Mouse (Mus musculus): ENCODE results near the gene Map3k6. TPM values are rescaled to one million over a fixed set of nuclear protein-coding genes. Genes with fewer than 3 reads are reported as not detected.

Map3k6 gene
- 3.9 and 4.0 TPM in 2 replicates for polyA plus RNA-seq (2012; rRNA removed)

GRCm38 (mm10) chr4:133240490-133240921, at the start of gene Map3k6:
Gene Map3k6 (plus strand): TSS chr4:133240818.
- no peak for DNase-seq (ENCODE audit: extremely low spot score in 1 of 2, low spot score in 1 of 2)

- no peak for DNase-seq (ENCODE audit: extremely low spot score in 1 of 2, low spot score in 1 of 2)
These were observed 46.1 kb upstream of the Map3k6 start for GRCm38 (mm10) chr4:133194482-133194881.

GRCm38 (mm10) chr4:133195014-133195413, 45.6 kb upstream of the Map3k6 start:
- no peak for DNase-seq (ENCODE audit: extremely low spot score in 1 of 2, low spot score in 1 of 2)

- no peak for DNase-seq (ENCODE audit: extremely low spot score in 1 of 2, low spot score in 1 of 2)
These were observed 44.5 kb upstream of the Map3k6 start for GRCm38 (mm10) chr4:133196136-133196535.

GRCm38 (mm10) chr4:133196852-133197251, 43.8 kb upstream of the Map3k6 start:
- no peak for DNase-seq (ENCODE audit: extremely low spot score in 1 of 2, low spot score in 1 of 2)

GRCm38 (mm10) chr4:133197355-133197754, 43.3 kb upstream of the Map3k6 start:
- DNase-seq (ENCODE audit: extremely low spot score in 1 of 2, low spot score in 1 of 2) = no peak

GRCm38 (mm10) chr4:133197801-133198286, 42.8 kb upstream of the Map3k6 start:
- no peak for DNase-seq (ENCODE audit: extremely low spot score in 1 of 2, low spot score in 1 of 2)

GRCm38 (mm10) chr4:133198337-133199180, 42.1 kb upstream of the Map3k6 start:
- DNase-seq (ENCODE audit: extremely low spot score in 1 of 2, low spot score in 1 of 2) = no peak

- DNase-seq (ENCODE audit: extremely low spot score in 1 of 2, low spot score in 1 of 2) = no peak
These were observed 40.9 kb upstream of the Map3k6 start for GRCm38 (mm10) chr4:133199743-133200142.

GRCm38 (mm10) chr4:133200343-133200742, 40.3 kb upstream of the Map3k6 start:
- DNase-seq (ENCODE audit: extremely low spot score in 1 of 2, low spot score in 1 of 2) = peak in 1 of 2 experiments; percentile 76

- DNase-seq (ENCODE audit: extremely low spot score in 1 of 2, low spot score in 1 of 2) = no peak
These were observed 39.4 kb upstream of the Map3k6 start for GRCm38 (mm10) chr4:133201006-133201771.

GRCm38 (mm10) chr4:133202254-133202653, 38.4 kb upstream of the Map3k6 start:
- DNase-seq (ENCODE audit: extremely low spot score in 1 of 2, low spot score in 1 of 2) = no peak

- DNase-seq (ENCODE audit: extremely low spot score in 1 of 2, low spot score in 1 of 2) = no peak
These were observed 37.0 kb upstream of the Map3k6 start for GRCm38 (mm10) chr4:133203591-133203990.

- DNase-seq (ENCODE audit: extremely low spot score in 1 of 2, low spot score in 1 of 2) = no peak
These were observed 36.2 kb upstream of the Map3k6 start for GRCm38 (mm10) chr4:133204379-133204778.

- DNase-seq (ENCODE audit: extremely low spot score in 1 of 2, low spot score in 1 of 2) = peak in 1 of 2 experiments; percentile 74
These were observed 31.3 kb upstream of the Map3k6 start for GRCm38 (mm10) chr4:133209366-133209765.

- DNase-seq (ENCODE audit: extremely low spot score in 1 of 2, low spot score in 1 of 2) = no peak
These were observed 30.4 kb upstream of the Map3k6 start for GRCm38 (mm10) chr4:133210023-133210787.

- DNase-seq (ENCODE audit: extremely low spot score in 1 of 2, low spot score in 1 of 2) = no peak
These were observed 29.7 kb upstream of the Map3k6 start for GRCm38 (mm10) chr4:133210788-133211390.

GRCm38 (mm10) chr4:133211751-133212561, 28.7 kb upstream of the Map3k6 start, which contains the start of the genes Cd164l2 and Gpr3:
Gene Cd164l2 (plus strand): TSS chr4:133212131.
Gene Gpr3 (minus strand): TSS chr4:133212536.
- peak in 1 of 2 experiments; percentile 48 for DNase-seq (ENCODE audit: extremely low spot score in 1 of 2, low spot score in 1 of 2)
